Mouse (Mus musculus) yolk sac, embryonic 10.5 days (tissue): ENCODE measurements around the gene 6030445D17Rik.
A peak's percentile ranks its signal among the peaks of the same experiment; 100 is the strongest.

ENCODE experiments used
- DNase-seq: peaks from one replicate; pipeline ENCODE4 v3.0.0-alpha.2; 2017; ENCODE audit warnings: low spot score

6030445D17Rik gene

DNA sequence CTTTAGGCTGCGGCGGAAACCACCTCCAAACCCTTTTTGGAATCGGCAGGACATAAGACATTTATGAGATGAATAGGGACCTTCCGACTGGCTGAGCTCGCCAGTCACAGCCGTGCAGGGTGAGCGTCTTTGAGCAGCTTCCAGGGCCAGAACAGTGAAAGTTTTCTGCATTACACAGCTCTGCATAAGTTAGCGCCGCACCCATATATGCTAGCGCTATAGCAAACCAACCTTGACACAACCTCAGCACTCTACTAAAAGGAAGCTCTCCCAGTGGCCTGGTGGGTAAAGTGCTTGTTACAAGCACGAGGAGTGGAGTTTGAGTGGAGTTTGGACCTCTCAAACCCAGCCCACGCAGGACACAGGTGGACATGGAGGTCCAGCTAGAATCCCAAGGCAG, 2.8 kb upstream of the 6030445D17Rik start:
- DNase-seq: no peak

DNA sequence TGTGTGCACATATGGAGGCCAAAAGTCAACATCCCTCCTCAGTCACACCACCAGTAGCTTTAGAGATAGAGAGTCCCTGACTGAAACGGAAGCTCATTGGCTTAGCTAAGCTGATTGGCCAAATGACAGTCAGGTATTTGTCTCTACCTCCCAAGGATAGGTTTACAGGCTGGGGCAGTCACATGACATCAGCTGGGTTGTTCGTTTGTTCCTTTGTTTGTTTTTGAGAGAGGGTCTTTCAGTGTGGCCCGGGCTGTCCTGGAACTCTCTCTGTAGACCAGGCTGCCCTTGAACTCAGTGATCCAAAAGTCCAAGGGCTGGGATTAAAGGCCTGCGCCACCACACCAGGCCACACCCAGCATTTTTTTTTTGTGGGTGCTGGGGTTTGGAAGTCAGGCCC, 844 bp upstream of the 6030445D17Rik start:
- DNase-seq: peak; percentile 38

DNA sequence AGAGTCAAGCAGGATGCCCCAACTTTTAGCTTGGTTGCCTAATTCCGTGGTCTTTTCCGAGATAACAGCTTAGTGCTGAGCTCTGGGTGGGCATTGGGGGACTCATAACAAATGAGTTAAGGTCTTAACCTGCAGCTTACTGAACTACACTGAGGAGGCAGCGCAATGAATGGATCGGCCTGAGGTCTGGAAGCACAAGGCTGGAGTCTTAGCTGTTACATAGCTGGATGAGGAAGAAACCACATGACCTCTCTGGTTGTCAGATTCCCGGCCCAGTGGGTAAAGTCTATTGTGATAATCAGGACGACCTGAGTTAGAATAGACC, 327 bp upstream of the 6030445D17Rik start:
- DNase-seq: no peak

DNA sequence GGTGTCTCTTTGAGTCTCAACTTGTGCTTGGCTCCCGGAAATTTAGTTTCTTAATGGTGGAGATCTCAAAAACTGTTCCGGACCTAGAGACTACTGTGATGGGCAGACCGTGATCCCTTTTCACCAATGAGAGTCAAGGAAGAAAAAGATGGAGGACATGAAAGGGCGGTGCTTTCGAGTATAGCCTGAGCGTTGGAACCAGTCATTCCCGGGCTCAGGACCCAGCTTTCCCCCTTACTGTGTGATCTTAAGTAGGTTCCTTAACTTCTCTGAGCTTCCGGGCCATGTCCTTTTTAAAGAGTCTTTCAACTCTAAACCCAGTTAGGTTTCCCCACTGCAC, 759 bp downstream of the 6030445D17Rik start:
- no peak for DNase-seq

DNA sequence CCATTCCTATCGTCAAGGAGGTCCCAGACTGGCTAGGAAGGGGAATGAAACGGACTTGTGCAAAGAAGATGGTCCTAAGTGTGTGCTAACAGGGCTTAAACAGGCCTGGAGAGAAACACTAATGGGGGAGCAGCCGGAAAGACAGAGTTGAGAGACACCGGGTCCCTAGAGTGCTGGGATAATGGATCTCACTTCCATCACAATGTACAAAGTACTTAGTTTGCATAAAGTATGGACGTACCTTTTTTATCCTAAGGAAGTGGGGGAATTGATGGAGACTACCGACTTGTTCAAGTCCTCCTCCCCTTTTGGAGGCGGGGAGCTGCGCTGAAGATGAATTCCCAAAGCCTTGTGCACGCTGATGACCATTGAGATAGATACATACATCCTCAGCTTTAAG, 1.4 kb downstream of the 6030445D17Rik start:
- no peak for DNase-seq

DNA sequence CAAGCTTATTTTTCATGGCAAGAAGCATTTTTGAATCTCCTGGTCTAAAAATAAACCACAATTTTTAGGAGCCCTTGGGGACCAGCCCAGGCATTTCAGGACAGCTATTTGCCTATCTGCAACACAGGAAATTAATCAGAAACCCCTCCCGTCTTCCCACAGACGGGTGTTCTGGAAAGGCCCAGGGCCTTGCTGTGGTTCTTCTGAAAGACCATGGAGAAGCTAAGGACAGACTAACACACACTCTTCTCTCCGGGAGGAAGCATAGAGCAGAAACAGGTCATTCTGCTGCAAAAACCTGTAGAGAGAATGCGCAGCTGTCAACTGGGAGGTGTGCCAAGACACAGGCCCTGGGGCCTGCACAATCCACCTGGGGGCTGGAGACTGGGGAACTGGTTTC, 4.2 kb downstream of the 6030445D17Rik start:
- DNase-seq: no peak

DNA sequence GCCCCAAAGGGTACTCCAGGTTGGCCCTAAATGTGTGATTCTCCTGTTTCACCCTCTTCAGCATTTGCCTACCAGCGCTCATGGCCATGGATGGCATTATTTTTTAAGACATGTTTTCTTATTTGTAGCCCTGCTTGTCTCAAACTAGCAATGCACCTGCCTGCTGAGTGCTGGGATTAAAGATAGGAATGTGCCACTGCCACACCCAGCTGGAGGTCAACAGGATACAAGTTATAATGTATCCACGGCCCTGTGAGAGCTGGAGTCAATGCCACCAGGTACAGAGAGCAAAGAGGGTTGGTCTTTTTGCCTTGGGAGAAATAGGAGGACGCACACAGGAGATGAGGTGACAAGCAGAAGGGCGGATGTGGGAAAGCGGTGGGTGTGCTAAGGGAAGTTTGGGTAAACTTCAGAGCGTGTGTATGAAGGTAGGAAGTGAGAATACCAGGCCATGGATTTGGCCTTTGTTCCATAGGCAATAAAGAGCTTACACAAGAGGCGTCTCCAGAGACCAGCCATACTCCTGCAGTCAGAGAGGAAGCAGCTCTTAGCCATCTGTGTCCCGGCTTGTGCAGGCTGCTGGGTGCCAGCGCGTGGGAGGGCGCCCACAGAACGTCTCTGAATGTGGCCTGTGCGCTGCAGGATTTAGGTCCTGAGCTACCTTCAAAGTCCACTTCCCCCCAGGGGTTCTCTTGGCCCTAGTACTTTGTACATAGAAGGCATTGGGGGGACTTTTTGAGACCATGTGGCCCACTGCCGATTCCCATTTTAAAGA, 6.7 kb downstream of the 6030445D17Rik start:
- DNase-seq: no peak

DNA sequence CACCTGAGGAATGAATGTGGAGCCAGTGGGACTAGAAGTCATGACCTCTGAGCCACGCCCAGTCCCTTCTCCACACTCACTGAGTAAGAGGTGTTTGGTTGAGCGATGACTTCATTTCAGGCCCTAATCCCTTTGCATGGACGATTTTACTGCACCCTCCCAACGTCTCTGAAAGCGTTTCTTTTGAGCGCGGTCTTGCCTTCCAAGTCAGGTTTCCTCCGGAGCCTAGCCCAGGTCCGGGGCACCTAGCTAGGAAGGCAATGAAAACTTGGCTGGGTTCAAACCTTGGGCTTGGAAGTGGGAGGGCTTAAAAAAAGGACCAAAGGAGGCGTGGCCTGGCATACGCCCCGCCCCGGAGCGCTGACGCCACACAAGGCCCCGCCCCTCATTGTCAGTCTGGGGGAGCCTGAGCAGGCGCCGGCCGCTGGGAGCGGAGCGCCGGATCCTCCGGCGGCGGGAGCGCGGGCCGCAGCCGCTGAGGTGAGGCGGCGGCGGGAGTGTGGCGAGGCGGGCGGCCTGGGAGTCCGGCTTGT, 7.4 kb downstream of the 6030445D17Rik start, which contains the start of gene Luzp1:
Luzp1 (plus strand) TSS at position 391 of the 533 bp plus-strand sequence.
- DNase-seq: peak; percentile 95

DNA sequence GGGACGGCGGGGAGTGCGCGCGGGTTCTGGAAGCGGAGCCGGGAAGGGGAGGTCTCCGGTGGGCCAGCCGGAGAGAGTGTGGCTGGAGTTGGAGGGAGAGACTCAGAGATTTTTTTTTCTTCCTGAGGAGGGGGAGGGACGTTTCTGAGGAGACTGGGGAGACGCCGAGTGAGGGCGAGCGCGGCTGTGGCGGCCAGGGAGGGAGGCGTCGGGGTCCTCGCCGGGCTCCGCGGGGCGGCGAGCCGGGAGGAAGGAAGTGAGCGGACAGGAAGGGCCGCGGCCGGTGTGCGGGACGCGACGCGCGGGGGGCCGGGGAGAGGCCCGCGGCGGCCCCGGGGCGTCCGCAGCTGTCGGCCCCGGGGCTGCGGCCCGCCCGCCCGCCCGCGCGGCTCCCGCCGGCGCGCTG, 7.9 kb downstream of the 6030445D17Rik start:
- DNase-seq: peak; percentile 89

DNA sequence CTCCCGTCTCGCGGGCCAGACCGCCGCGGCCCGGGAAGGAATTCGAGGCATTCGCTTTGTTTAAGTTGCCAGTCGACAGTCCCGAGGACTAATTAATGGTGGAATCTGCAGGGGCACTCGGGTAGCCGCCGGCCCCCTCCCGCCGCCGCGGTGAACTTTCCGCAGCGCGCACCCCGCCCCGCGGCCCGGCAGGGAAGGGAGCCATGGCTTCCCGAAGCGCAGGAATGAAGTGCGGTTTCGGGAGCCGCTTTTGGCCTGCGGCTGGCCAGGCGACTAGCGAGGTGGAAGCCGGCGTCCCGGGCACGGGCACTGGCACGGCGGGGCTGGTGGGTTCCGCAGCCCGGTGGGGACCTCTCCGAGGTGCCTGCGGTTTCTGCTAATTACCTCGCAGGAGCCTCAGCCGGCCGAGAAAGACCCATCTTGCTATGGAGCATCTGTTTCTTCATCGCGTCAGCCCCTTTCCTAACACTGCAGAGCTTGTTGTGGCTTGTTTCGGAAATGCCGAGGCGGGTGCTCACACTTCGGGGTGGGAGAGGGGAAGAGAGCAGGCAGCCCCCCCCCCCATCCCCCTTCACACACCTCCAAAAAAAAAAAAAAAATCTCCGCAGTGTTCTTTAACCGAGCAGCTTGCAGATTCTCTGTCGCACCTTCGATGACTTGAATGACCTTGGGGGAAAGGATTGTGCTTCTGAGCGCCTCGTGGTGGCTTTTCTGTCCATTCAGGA, 8.5 kb downstream of the 6030445D17Rik start:
- peak; percentile 66 for DNase-seq

DNA sequence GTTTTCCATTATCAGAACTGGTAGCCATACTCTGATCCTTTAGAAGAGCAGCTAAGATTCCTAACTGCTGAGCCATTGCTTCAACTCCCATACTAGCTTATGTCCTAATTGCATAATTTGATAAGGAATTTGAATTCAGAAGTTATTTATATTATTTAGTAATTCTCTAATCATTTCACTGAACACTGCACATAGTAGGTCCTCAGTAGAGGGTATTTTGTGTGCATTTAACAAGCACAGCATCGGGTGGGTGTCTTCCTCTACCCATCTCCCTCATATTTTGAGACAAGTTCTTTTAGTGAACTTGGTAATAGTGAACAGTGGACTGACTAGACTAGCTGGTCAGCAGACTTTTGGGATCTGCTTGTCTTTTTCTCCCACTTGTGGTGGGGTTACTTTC, 14.6 kb downstream of the 6030445D17Rik start:
- no peak for DNase-seq

DNA sequence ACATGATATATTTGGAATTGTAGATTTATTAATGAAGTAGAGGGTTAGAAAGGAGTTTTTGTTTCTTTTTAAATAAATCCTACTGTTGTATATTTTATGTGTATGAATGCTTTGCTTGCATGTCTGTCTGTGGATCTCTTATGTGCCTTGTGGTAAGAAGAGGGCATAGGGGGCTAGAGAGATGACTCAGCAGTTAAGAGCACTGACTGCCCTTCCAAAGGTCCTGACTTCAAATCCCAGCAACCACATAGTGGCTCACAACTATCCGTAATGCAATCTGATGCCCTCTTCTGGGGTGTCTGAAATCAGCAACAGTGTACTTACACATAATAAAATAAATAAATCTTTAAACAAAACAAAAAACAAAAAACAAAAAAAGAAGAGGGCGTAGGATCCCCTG, 24.5 kb downstream of the 6030445D17Rik start:
- DNase-seq: no peak

DNA sequence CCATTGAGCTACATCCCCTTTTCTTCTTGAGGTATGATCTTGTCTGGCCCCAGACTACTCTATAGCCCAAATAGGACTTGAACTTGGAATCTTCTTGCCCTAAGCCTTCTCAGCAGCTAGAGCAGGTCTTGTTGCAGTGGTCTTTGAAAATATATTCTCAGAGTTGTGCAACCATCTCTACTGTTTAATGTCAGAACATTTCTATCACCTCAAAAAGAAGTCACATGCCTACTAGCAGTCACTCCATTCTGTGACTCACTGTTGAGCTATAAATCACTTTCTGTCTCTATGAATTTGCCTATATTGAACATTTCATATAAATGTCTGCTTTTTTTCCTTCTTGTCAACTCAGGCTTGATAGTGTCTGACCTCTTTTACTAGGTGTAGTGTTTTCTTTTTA, 33.9 kb downstream of the 6030445D17Rik start:
- no peak for DNase-seq

DNA sequence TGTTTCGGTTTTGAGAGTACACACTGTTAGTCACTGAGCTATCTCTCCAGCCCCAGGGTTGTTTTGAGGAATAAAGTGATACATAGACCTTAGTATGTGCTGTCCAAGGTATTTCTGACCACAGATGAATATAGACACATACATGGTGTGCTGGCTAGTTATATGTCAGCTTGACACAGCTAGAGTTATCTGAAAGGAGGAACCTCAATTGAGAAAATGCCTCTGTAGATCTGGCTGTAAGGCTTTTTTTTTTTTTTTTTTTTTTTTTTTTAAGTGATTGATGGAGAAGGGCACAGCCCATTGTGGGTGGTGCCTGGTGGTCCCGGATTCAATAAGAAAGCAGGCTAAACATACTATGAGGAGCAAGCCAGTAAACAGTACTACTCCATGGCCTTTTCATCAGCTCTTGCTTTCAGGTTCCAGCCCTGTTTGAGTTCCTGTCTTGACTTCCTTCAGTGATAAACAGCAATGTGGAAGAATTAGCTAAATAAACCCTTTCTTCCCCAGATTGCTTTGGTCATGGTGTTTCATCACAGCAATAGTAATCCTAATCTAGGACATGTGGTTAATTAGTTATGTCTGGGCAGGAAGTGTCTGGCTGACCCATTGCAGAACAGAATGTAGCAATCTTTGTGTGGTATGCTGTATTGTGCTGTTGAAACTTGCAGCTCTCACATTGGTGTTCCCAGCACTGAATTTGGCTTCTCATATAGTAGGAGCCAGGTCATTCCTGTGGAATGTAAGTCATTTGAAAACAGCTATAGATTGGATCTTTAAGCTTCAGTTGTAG, 43.6 kb downstream of the 6030445D17Rik start:
- peak; percentile 9 for DNase-seq

DNA sequence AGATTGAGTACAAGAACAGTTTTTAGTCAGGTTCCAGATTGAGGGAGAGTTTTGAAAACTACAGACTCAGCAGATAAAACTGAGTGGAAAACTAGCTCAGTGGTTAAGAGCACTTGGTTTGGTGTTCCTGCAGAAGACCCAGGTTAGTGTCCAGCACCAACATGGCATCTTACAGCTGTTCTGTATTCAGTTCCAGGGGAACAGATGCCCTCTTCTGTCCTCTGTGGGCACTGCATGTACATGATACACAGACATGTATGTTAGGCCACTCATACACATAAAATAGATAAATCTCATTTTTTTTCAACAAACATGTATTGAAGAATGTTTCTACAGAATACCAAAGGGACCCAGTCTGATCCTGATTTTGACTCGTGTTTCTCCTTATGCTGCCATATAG, 47.8 kb downstream of the 6030445D17Rik start:
- no peak for DNase-seq

DNA sequence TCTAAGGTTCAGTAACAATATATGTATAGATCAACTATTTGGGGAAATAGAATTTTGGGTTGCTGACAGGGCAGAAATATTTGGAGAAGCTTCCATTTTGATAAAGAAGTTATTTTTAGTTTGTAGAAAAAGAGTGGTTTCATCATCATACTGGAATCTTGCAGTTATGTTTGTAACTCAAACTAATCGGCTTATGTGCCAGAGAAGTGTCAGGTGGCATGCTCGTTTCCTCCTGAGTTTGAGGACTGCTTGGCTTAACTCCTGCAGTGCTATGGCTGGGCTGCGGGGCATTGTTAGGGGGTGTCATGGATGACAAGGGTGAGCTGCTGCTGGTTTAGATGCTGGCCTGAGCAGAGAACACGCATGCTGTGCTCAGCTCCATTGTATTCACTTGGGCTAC, 49.7 kb downstream of the 6030445D17Rik start:
- no peak for DNase-seq

DNA sequence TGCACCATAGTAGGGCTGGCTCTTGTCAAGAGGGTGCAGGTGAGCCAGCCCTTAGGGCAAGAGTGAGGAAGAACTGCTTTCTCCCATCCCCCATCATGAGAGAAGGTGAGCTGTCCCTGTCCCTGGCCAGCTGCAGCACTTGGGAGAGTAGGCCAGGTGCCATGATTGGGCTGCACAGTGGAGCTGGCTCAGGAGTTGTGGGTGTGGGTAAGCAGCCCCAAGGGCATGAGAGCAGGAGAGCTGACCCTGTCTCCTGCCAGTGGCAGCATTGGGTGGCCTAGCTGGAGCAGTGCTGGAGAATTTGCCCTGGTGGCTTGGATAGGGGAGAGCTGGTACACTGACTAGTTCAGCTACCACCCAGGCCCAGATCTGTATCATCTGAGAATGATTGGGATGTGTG, 50.9 kb downstream of the 6030445D17Rik start:
- DNase-seq: no peak
